In the genomic region with DNA sequence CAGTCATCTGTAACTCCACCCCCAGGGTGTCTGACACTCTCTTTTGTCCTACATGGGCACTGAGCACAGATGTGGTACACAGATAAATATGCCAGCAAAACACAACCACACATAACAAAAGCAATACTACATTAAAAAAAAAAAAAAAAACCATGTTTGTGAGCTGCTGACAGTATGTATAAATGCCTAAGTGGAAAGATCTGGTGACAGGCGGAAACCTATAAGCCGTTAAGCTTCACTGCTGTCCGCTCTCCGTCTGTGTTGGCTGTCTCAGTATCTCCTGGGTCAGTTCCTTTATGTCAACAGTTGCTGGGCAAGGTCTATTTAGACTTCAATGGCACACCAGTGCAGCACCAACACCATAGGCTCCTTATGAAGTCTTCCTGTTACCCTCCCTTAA, we compare ENCODE assay signal across 21 mouse cellular contexts.
DNase-seq lines count a peak whose midpoint lies in the region; ATAC-seq and TF ChIP-seq lines count a peak whose summit lies in the region.
"Had no signal": no experiment of that assay in that cellular context is flagged by ENCODE, and none has a peak within 500 bp of the region (broad histone marks: within the 10 kb centered on the region; RNA-seq: fewer than 3 reads in every experiment).

No protein-coding gene starts in this region.

- no peak overlapping the region for H3K4me3 ChIP-seq in kidney, embryonic 15.5 days (replicated peaks)
- H3K4me3 ChIP-seq in embryonic fibroblast, embryonic 13.5 days (ENCODE audit: insufficient read depth, low read length) = no peak overlapping the region
- H3K4me3 ChIP-seq in embryonic facial prominence, embryonic 10.5 days = no peak overlapping the region
- H3K4me3 ChIP-seq: embryonic facial prominence, embryonic 13.5 days; forebrain, embryonic 13.5 days; gastrocnemius, adult 2 months; hindbrain, embryonic 10.5 days had no signal

- no peak for TF ChIP-seq POLR2A in embryonic fibroblast, embryonic 13.5 days (IDR thresholded peaks at IDR 0.05; ENCODE audit: low read depth, low read length)

- peaks cover 12% of the 10 kb centered on the region for H3K36me3 ChIP-seq in kidney, embryonic 15.5 days
- 0 out of 2 replicates have a peak, but pooled peaks cover 5% of the 10 kb centered on the region for H3K36me3 ChIP-seq in embryonic facial prominence, embryonic 10.5 days (replicated peaks)
- H3K36me3 ChIP-seq: hindbrain, embryonic 10.5 days had no signal

- H3K27me3 ChIP-seq in kidney, embryonic 15.5 days = no peaks in the 10 kb centered on the region
- no peaks in the 10 kb centered on the region for H3K27me3 ChIP-seq in embryonic facial prominence, embryonic 10.5 days (replicated peaks; ENCODE audit: low read depth, poor library complexity, severe bottlenecking)
- H3K27me3 ChIP-seq: embryonic facial prominence, embryonic 13.5 days; forebrain, embryonic 13.5 days had no signal

- no peaks in the 10 kb centered on the region for H3K9me3 ChIP-seq in kidney, embryonic 15.5 days (replicated peaks)
- H3K9me3 ChIP-seq in embryonic facial prominence, embryonic 10.5 days = no peaks in the 10 kb centered on the region
- H3K9me3 ChIP-seq: forebrain, embryonic 13.5 days; G1E; hindbrain, embryonic 10.5 days had no signal

- 0 out of 2 replicates have a peak, but pooled peaks have one; percentile 50 for ATAC-seq in kidney, embryonic 15.5 days (replicated peaks; ENCODE audit: low FRiP score)
- ATAC-seq in CD4-positive, CD25-positive, alpha-beta regulatory T cell, adult 4 months = peak; percentile 48
- ATAC-seq: forebrain, embryonic 13.5 days; forebrain, postnatal 0 days had no signal

- 50% methylated on average over 4 of the region's 4 CpGs for WGBS in kidney, embryonic 15.5 days
- 81% methylated on average over 4 of the region's 4 CpGs for WGBS in embryonic facial prominence, embryonic 10.5 days

- TF ChIP-seq CTCF in embryonic fibroblast, embryonic 13.5 days (IDR thresholded peaks at IDR 0.05; ENCODE audit: borderline replicate concordance, insufficient read depth, low read length) = no peak

- H3K4me1 ChIP-seq in kidney, embryonic 15.5 days = peaks cover 29% of the 10 kb centered on the region
- H3K4me1 ChIP-seq in embryonic fibroblast, embryonic 13.5 days (ENCODE audit: control insufficient read depth, insufficient read depth, low read length) = peaks cover 11% of the 10 kb centered on the region
- H3K4me1 ChIP-seq in embryonic facial prominence, embryonic 10.5 days = peaks cover 16% of the 10 kb centered on the region
- H3K4me1 ChIP-seq: forebrain, embryonic 13.5 days had no signal

- no peak overlapping the region for H3K9ac ChIP-seq in kidney, embryonic 15.5 days
- H3K9ac ChIP-seq: embryonic facial prominence, embryonic 13.5 days; forebrain, embryonic 13.5 days; forebrain, postnatal 0 days; hindbrain, embryonic 14.5 days had no signal

- no peak overlapping the region for H3K4me2 ChIP-seq in kidney, embryonic 15.5 days
- H3K4me2 ChIP-seq: embryonic facial prominence, embryonic 13.5 days; forebrain, embryonic 13.5 days; heart, embryonic 11.5 days; hindbrain, embryonic 14.5 days had no signal

- H3K27ac ChIP-seq in kidney, embryonic 15.5 days = 0 out of 2 replicates have a peak overlapping the region, but pooled peaks have one; percentile 25
- peak overlapping the region; percentile 31; the same call in 1 of the 2 replicates for H3K27ac ChIP-seq in embryonic fibroblast, embryonic 13.5 days (ENCODE audit: insufficient read depth, low read length)
- H3K27ac ChIP-seq in embryonic facial prominence, embryonic 10.5 days (replicated peaks) = no peak overlapping the region; the same call in 1 of the 2 replicates
- H3K27ac ChIP-seq: embryonic facial prominence, embryonic 13.5 days; forebrain, embryonic 13.5 days; gastrocnemius, adult 2 months; hindbrain, embryonic 10.5 days; hindbrain, embryonic 14.5 days had no signal

- DNase-seq in kidney, adult 8-10 months = no peak
- DNase-seq in retina, postnatal 1 day = peak; percentile 64
- DNase-seq in embryonic facial prominence, embryonic 10.5 days (ENCODE audit: low spot score) = no peak
- DNase-seq in heart, adult 9 months (ENCODE audit: low spot score in 2 of 2) = no peak
- DNase-seq: adrenal gland, postnatal 14 days; cerebellum, adult 11-12 months; cerebellum, adult 9-10 months; cerebellum, postnatal 25 days; forebrain, postnatal 0 days; gastrocnemius, adult 2 months; gastrocnemius, postnatal 25 days; heart, adult 18-20 months had no signal
